Mouse (Mus musculus) liver, postnatal 0 days (tissue): ENCODE results near the gene Tcl1b2. TPM values are rescaled to one million over a fixed set of nuclear protein-coding genes. Genes with fewer than 3 reads are reported as not detected.
A peak's percentile ranks its signal among the peaks of the same experiment; 100 is the strongest.
"Not testable (repeated sequence)": the region's sequence is repeated elsewhere in the genome, so short reads cannot be mapped to it uniquely, and the experiment has no call there.

Experiments used
- ATAC-seq: fragments of 200-750 bp; cut with Nextera tagmentation; 2 replicates; pipeline ENCODE4 v1.8.0; 2017; ENCODE audit warnings: mild to moderate bottlenecking, moderate library complexity
- DNase-seq: peaks from one replicate; pipeline ENCODE4 v3.0.0-alpha.2; 2016
- H3K27ac ChIP-seq: fragments of 300-500 bp; sonication (generic); 2 replicates; pipeline ENCODE4 v1.5.1; 2014; ENCODE audit warnings: antibody characterized with exemption, moderate library complexity, mild to moderate bottlenecking, low read depth
- H3K27me3 ChIP-seq: fragments of 300-500 bp; sonication (generic); 2 replicates; pipeline ENCODE4 v1.6.1; 2014; ENCODE audit warnings: low read length, control low read depth, mixed read lengths; ENCODE audit not compliant: insufficient read depth
- H3K36me3 ChIP-seq: fragments of 300-500 bp; sonication (generic); replicated peaks from 2 replicates; pipeline ENCODE4 v1.6.1; 2014; ENCODE audit warnings: mild to moderate bottlenecking, control low read depth, low read length, moderate library complexity, mixed read lengths; ENCODE audit not compliant: insufficient read depth
- H3K4me1 ChIP-seq: fragments of 300-500 bp; sonication (generic); 2 replicates; pipeline ENCODE4 v1.6.1; 2014; ENCODE audit warnings: antibody characterized with exemption, mild to moderate bottlenecking, control low read depth; ENCODE audit not compliant: insufficient read depth
- H3K4me2 ChIP-seq: fragments of 300-500 bp; sonication (generic); 2 replicates; pipeline ENCODE4 v1.6.1; 2014; ENCODE audit warnings: low read depth, mild to moderate bottlenecking, low read length, moderate library complexity, mixed read lengths
- H3K4me3 ChIP-seq: fragments of 300-500 bp; sonication (generic); 2 replicates; pipeline ENCODE4 v1.5.1; 2014; ENCODE audit warnings: low read depth, low read length
- H3K9ac ChIP-seq: fragments of 300-500 bp; sonication (generic); replicated peaks from 2 replicates; pipeline ENCODE4 v1.6.1; 2014; ENCODE audit warnings: mild to moderate bottlenecking, moderate library complexity
- H3K9me3 ChIP-seq: fragments of 300-500 bp; sonication (generic); 2 replicates; pipeline ENCODE4 v1.6.1; 2016; ENCODE audit warnings: mild to moderate bottlenecking, control low read depth, low read length, mixed read lengths
- CTCF ChIP-seq: sonication (generic); IDR thresholded peaks from 2 replicates; pipeline ENCODE4 v1.5.1; 2016; ENCODE audit warnings: antibody characterized with exemption, low read depth
- EP300 ChIP-seq: IDR thresholded peaks from 2 replicates; pipeline ENCODE4 v1.6.1; 2016; ENCODE audit warnings: antibody characterized with exemption, low read depth, mild to moderate bottlenecking
- WGBS: fragments of 180-500 bp; shearing (Covaris S2); extraction: QIAGEN DNeasy Blood & Tissue Kit; methylation state at CpG from one replicate; pipeline ENCODE4 v1.1.7; 2014; ENCODE audit not compliant: insufficient replicate concordance; 5-methylcytosine and 5-hydroxymethylcytosine counted together
- polyA plus RNA-seq: library from polyadenylated mRNA; unstranded; fragments of >200 nt; fragmentation: Nextera tagmentation; extraction: Ambion mirVana; gene quantifications from 2 replicates; pipeline ENCODE4 v1.2.1, GENCODE M21; 2015

Gene Tcl1b2
- polyA plus RNA-seq, 1 experiment from 2014 or later = not detected

GRCm38 (mm10) chr12:105137729-105138128, 8.1 kb upstream of the Tcl1b2 start:
- not testable (repeated sequence) for H3K4me1 ChIP-seq, H3K9ac ChIP-seq, H3K27me3 ChIP-seq, H3K4me2 ChIP-seq, ATAC-seq, H3K36me3 ChIP-seq, DNase-seq, H3K27ac ChIP-seq, H3K9me3 ChIP-seq, H3K4me3 ChIP-seq
- 65% methylated on average over 1 of the region's 1 CpGs for WGBS

GRCm38 (mm10) chr12:105143096-105143495, 2.7 kb upstream of the Tcl1b2 start:
- H3K36me3 ChIP-seq = no peaks in the 10 kb centered on the region
- no peak overlapping the region for H3K4me3 ChIP-seq
- no peaks in the 10 kb centered on the region for H3K27me3 ChIP-seq
- H3K9me3 ChIP-seq = no peaks in the 10 kb centered on the region
- TF ChIP-seq EP300 (no peak), CTCF (no peak)
- H3K9ac ChIP-seq = no peak overlapping the region
- H3K27ac ChIP-seq = no peak overlapping the region
- no peak for DNase-seq
- no peaks in the 10 kb centered on the region for H3K4me1 ChIP-seq
- 83% methylated on average over 3 of the region's 3 CpGs for WGBS
- no peak for ATAC-seq
- H3K4me2 ChIP-seq = no peak overlapping the region

GRCm38 (mm10) chr12:105144928-105145327, 886 bp upstream of the Tcl1b2 start:
- H3K4me2 ChIP-seq, H3K27ac ChIP-seq, ATAC-seq, DNase-seq, H3K9ac ChIP-seq, H3K4me1 ChIP-seq, H3K27me3 ChIP-seq, H3K36me3 ChIP-seq, H3K9me3 ChIP-seq, H3K4me3 ChIP-seq: not testable (repeated sequence)
- WGBS = 0% methylated on average over 1 of the region's 1 CpGs
- 0 out of 2 replicates have a peak, but pooled peaks have one; percentile 4 for TF ChIP-seq CTCF

GRCm38 (mm10) chr12:105155286-105155685, 9.5 kb downstream of the Tcl1b2 start:
- H3K9ac ChIP-seq, H3K27ac ChIP-seq, ATAC-seq, H3K9me3 ChIP-seq, H3K4me2 ChIP-seq, H3K27me3 ChIP-seq, DNase-seq, H3K36me3 ChIP-seq, H3K4me1 ChIP-seq, H3K4me3 ChIP-seq: not testable (repeated sequence)
- 65% methylated on average over 4 of the region's 4 CpGs for WGBS

GRCm38 (mm10) chr12:105158842-105159241, 13.0 kb downstream of the Tcl1b2 start:
- H3K4me1 ChIP-seq = no peaks in the 10 kb centered on the region
- H3K4me3 ChIP-seq = no peak overlapping the region
- no peaks in the 10 kb centered on the region for H3K27me3 ChIP-seq
- DNase-seq (no peak), ATAC-seq (no peak)
- WGBS = 38% methylated on average over 6 of the region's 6 CpGs
- no peak overlapping the region for H3K27ac ChIP-seq
- no peaks in the 10 kb centered on the region for H3K9me3 ChIP-seq
- TF ChIP-seq EP300 = no peak
- TF ChIP-seq CTCF = no peak
- no peak overlapping the region for H3K4me2 ChIP-seq
- no peaks in the 10 kb centered on the region for H3K36me3 ChIP-seq
- H3K9ac ChIP-seq = no peak overlapping the region

- Histone ChIP-seq H3K27ac (no peak within 1 kb of the TSS), H3K4me1 (no peaks in the 10 kb centered on the region), H3K4me3 (no peak within 1 kb of the TSS), H3K36me3 (no peaks in the 10 kb centered on the region), H3K9me3 (no peaks in the 10 kb centered on the region), H3K27me3 (no peaks in the 10 kb centered on the region), H3K9ac (no peak within 1 kb of the TSS), H3K4me2 (no peak within 1 kb of the TSS)
- ATAC-seq (no peak), DNase-seq (no peak)
- 64% methylated on average over 4 of the region's 4 CpGs for WGBS
- TF ChIP-seq EP300 (no peak), CTCF (no peak)
These were observed 13.6 kb downstream of the Tcl1b2 start, which contains the start of gene Tcl1b1 for GRCm38 (mm10) chr12:105159390-105159789. Gene Tcl1b1, plus strand, starts transcription at chr12:105159690.

- ATAC-seq = no peak
- TF ChIP-seq EP300 (no peak), CTCF (no peak)
These were observed 20.9 kb downstream of the Tcl1b2 start for GRCm38 (mm10) chr12:105166734-105167133.

More at GRCm38 (mm10) chr12:105166734-105167133, 20.9 kb downstream of the Tcl1b2 start:
- H3K9ac ChIP-seq = no peak overlapping the region
- H3K4me3 ChIP-seq = no peak overlapping the region
- no peak overlapping the region for H3K4me2 ChIP-seq
- 36% methylated on average over 3 of the region's 3 CpGs for WGBS
- DNase-seq = no peak
- H3K36me3 ChIP-seq = no peaks in the 10 kb centered on the region
- H3K4me1 ChIP-seq = no peaks in the 10 kb centered on the region
- H3K27ac ChIP-seq = no peak overlapping the region
- H3K27me3 ChIP-seq = no peaks in the 10 kb centered on the region
- no peaks in the 10 kb centered on the region for H3K9me3 ChIP-seq
